Mouse (Mus musculus) cerebellum, adult 2 months (tissue): ENCODE measurements around the gene Dag1.

ENCODE experiments used
- CTCF ChIP-seq: fragments of 200-500 bp; IDR thresholded peaks from 2 replicates; pipeline ENCODE4 v1.5.1; 2011; ENCODE audit warnings: low read depth, mild to moderate bottlenecking, control low read depth, low read length, moderate library complexity, borderline replicate concordance; ENCODE audit not compliant: insufficient read depth
- POLR2A ChIP-seq: fragments of 200-500 bp; IDR thresholded peaks from 2 replicates; pipeline ENCODE4 v1.6.1; 2011; ENCODE audit warnings: low read length, control low read depth, borderline replicate concordance; ENCODE audit not compliant: insufficient read depth

DNA sequence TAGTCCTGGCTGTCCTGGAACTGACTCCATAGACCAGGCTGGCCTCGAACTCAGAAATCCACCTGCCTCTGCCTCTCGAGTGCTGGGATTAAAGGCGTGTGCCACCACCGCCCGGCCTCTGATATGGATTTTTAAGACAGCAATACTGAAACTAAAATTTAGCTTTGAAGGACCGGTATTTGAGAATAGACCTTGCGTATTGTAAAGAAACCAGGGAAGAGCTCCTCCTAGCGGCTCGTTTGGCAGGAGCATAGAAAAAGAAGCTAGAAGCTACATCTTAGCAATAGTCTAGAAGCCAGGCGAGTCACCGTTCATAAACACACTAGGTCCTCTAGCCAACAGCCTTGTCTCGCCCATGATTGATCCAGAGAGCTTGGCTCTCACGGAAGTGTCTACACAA lies 60.7 kb downstream of the Dag1 start:
- TF ChIP-seq CTCF (peak; percentile 55), POLR2A (no peak)
